Mouse (Mus musculus): ENCODE results near the gene Clptm1.
A peak's percentile ranks its signal among the peaks of the same experiment; 100 is the strongest.

Gene Clptm1

GRCm38 (mm10) chr7:19664955-19665841, at the start of gene Clptm1:
TSS of gene Clptm1 (minus strand) at chr7:19665033.
- DNase-seq, result peak; percentile 97 to 98

GRCm38 (mm10) chr7:19713598-19713997, 48.8 kb upstream of the Clptm1 start:
- no peak for DNase-seq

DNA sequence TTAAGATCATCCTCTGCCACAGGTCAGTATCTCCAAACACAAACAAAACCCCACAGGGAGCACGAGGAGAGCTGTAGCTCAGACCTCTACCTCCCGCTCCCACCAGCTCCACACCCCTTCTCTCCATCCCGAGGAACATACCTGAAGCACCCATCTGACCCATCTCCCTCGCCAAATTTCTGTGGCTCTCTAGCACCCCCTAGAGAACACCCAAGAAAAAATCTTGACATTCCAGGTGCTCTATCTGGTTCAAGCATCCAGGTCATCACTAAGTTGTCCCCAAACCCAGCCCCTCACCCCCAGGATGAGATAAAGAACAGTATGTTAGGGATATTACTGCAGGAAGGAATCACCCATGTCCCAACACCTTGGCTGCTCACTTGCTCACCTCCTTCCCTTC, 48.4 kb upstream of the Clptm1 start:
- peak in 1 of 2 experiments; percentile 53 for DNase-seq

GRCm38 (mm10) chr7:19712414-19712813, 47.6 kb upstream of the Clptm1 start:
- DNase-seq, result peak in 1 of 2 experiments; percentile 37

DNA sequence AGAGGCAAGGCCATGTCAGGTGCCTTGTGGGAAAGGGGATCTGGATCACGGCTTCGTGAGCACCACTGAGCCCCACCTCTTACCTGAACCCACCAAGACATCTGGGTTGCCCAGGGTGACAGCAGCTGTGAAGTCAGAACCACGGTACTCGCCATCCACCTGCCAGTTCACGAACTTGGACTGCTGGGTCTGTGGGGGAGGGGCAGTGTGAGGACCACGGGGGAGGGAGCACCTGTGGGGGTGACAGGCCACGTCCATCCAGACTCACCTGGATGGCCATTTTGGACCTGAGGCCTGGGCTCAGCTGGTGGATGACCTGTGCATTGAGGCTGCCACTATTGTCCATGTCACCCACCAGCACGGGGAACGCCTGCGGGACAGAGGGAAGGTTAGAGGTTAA, 45.8 kb upstream of the Clptm1 start:
- no peak for DNase-seq

DNA sequence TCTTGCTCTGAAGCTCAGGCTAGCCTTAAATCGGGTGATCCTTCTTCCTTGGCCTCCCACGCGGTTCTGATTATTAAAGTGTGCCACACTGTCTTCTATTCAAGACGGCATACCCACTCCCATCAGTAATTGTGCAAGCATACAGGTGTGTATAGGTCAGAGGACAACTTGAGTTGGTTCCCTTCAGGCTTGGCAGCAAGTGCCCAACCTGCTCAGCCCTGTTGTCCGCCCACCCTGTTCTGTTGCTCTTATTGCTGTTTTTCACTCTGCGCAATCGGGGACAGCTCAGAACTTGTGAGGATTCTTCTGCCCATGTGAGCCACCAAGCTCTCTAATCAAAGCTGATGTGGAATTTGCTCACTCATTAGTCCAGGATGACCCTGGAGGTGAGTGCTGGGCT, 40.4 kb upstream of the Clptm1 start:
- DNase-seq, result no peak

DNA sequence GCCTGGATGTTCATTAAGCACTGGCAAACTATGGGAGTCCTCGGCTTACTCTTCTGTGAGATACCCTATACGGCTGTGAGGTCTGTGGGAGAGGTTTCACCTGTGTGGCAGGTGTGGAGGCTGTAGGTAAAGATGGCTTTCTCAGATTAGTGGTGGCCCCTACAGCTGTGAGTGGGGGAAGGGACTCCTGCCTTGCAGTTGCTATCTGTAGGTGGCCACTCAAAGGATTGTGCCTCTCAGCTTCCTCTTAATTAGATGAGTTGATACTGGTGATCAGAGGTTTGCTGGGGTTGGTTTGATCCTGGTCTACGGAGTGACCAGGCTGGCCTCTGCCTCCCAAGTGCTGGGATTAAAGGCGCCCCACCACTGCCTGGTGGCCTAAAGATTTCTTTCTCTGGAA, 39.6 kb upstream of the Clptm1 start:
- DNase-seq, result no peak

DNA sequence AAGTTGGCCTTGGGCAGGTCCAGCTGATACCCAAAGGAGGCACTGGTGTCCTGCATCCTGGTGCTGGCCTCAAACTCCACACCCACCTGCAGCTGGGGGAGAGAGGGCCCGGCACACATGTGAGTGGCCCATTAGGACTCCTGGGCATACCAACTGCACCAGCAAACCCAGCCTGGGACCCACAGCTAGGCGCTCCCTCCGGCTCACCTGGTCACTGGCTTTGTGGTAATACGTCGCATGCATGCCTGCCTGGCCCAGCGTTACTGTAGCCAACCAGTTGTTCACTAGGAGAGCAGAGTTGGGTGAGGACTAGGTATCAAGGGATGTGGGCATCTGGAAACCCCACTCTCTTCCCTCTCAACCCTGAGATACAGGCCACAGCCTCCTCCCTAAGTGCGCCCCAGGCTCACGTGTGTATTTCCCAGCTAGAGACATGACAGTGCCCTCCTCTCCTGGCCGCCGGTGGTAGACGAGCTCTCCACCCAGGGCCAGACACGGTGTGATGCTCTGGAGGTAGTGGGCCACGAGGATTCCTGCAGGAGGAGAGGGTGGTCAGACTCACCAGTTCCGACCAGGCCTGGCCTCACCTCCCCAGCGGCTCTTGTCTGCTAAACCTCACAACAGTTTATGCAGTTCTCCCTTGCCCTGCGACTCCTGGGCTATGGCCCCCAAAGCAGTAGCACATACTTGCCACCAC, 38.2 kb upstream of the Clptm1 start:
- no peak for DNase-seq

- DNase-seq, result peak; percentile 88 to 93
Observed at GRCm38 (mm10) chr7:19701069-19701761, 36.4 kb upstream of the Clptm1 start.

DNA sequence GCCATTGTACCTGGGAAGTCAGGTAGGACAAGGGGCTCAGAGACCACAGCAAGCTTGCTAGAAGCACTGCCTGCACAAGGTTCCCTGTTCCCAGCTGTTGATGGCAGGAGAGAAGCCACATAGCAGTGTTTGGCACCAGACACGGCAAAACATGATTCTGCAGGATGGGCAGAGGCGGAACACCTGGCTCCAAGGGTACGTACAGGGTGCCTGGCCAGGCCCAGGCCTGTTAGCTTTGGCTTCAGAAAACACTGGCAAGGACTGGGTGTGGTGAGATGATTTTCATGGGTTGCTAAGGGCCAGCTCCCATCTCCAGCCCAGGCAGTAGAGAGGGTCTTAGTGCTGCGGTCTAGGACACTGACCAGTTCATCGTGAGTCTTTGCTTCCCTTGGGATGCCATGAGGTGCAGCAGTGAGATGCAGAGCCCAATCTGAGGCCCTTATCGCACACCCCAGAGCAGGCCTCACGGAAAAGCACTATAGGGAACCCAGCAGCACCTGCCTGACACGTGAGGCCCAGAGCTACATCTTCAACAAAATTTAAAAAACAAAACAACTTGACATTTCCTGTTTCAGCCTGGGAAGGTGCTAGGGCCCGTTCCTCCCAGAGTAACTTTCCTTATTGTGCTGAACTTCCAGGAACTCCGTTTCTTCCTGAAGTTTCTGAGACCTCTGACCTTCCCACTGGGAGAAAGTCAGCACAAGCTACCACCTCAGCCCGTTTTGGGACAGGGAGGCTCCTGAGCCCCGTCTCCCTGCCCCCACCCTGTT, 35.7 kb upstream of the Clptm1 start:
- DNase-seq, result no peak

DNA sequence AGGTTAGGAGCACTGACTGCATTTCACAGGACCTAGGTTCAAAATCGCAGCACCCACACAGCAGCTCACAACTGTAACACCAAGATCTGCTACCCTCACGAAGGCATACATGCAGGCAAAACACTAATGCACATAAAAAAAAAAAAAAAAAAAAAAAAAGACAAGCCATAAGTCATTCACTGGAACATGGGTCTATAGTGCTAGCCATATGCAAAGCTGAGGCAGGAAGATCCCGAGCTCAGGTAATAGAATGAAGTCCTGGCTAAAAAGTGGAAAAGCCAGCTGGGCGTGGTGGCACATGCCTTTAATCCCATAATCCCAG, 35.0 kb upstream of the Clptm1 start:
- DNase-seq, result no peak

DNA sequence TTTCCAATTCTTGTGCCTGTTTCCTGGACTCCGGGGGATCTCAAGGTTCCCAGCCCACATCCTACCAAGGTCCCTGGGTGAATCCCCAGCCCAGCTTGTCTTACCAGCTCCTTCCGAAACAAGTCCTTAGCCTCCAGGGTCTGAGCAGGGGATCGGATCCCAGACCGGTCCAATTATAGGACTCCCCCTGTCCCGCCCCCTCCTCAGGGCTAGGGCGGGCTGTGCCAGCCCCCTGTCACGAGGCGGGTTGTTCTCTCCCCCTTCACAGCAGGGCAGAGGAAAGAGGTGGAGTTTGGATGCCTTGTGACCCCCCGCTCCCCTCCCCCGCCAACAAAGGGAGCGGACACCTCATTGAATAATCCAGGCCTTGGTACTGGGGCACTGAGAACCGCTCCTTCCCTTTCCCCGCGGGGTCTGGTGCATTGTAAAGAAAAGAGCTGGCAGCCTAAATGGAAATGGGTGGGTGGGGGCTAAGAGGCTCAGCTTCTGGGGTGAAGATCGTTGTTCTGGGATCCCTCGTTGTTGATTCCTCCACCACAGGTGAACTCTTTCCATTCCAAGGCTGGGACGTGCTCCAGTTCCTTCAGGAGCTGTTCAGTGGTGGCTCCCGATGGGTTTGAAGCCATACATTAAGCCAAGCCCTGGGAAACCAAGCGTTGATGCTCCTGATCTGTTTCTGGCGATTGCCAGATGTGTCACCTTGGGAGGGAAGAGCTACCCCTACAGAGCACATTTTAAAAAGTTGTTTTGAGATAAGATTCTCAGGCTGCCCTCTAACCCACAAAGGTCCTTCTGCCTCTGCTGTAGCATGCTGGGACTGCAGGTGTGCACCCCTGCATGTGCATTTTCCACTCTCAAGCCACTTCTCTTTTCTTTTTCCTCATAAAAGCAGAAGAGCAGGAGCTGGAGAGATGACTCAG, 34.3 kb upstream of the Clptm1 start, which contains the start of gene Apoe:
Gene Apoe, minus strand, starts transcription at position 282 of the 920 bp plus-strand sequence.
- peak; percentile 67 to 81 for DNase-seq

DNA sequence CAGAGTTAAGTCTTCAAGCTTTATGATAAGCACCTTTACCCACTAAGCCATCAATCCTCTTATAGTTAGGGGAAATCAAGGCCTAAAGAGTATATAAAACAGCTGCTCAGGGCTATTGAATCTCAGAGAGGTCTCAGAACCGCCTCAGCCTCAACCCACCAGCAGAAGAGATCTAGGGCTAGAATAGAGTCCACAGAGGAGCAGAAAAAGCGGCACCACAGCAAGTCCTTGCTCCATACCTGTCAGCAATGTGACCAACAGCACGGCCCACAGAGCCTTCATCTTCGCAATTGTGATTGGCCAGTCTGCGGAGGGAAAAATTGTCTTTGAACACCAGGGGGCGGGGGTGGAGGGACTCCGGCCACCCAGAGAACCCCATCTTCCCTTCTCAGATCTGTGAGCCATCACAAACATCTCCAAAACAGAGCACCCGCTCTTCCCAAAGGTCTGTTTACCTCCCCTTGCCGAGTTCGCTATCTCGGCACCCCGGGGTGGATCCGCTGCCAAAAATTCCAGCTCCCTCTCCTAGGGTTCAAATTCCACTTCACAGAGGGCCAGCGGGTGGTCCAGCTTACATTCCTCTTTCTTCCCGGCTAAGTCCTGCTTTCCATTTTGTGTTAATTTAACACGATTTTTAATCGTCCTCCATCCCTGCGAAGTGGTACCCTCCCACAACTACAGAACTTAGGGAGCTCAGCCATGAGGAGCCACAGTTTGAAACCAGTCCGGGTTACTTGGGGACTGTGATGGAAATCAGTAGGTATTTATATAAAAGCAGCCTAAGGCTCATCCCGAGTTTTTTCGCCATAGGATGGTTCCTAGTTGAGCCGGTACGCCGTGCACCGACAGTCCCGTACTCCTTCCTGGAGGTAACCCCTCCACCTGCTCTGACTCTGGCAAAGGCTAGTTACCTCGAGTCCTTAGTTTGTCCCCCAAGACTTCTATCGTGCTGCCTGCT, 33.4 kb upstream of the Clptm1 start:
- DNase-seq, result peak; percentile 45 to 66

DNA sequence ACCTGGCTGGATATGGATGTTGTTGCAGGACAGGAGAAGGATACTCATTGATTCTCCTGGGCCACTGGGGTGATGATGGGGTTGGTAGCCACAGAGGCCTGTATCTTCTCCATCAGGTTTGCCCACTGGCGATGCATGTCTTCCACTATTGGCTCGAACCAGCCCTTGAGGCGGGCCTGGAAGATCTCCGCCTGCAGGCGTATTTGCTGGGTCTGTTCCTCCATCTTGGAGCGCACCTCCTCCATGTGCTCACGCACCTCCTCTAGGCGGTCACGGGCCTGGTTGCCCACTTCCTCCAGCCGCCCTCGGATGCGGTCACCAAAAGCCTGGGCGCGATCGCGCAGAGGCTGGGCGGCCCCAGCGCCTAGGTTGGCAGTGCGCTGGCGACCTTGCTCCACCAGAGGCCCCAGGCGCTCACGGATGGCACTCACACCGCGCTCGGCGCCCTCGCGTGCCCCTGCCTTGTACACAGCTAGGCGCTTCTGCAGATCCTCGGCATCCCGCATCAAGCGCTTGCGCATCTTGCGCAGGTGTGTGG, 31.6 kb upstream of the Clptm1 start:
- no peak for DNase-seq

- no peak for DNase-seq
Observed at GRCm38 (mm10) chr7:19695881-19696280, 31.0 kb upstream of the Clptm1 start.

- DNase-seq, result no peak
Observed at GRCm38 (mm10) chr7:19695213-19695594, 30.4 kb upstream of the Clptm1 start.

GRCm38 (mm10) chr7:19694336-19695212, 29.7 kb upstream of the Clptm1 start:
- DNase-seq, result no peak

DNA sequence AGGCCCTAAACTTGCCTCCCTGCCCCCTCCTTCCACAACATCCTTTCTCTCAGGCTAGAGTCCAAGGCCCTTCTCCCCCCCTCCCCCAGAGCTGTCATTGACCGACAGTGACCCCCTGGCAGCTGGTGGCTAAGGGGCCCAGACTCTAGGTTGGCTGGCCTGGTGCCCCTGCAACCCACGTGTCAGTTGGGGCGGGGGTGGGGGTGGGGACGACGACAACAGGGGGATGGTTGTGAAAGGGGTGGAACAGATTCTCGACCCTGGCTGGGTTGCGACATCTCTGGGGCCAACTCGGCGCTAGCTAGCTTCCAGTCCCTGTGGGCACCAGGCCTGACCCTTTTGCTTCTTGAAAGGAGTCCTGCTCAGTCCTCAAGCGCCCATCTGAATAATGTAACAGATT, 28.6 kb upstream of the Clptm1 start:
- DNase-seq, result peak; percentile 56 to 64
